Mouse (Mus musculus): ENCODE data around the gene Prmt3.

The Prmt3 gene

GRCm38 (mm10) chr7:49853342-49854181 is 75.4 kb downstream of the Prmt3 start:
- DNase-seq (ENCODE audit: low read depth, low spot score) = no peak

- no peak for DNase-seq (ENCODE audit: low read depth, low spot score)
These were observed 79.2 kb downstream of the Prmt3 start for GRCm38 (mm10) chr7:49857347-49857746.

GRCm38 (mm10) chr7:49858257-49858656 is 80.1 kb downstream of the Prmt3 start:
- DNase-seq (ENCODE audit: low read depth, low spot score) = no peak

- no peak for DNase-seq (ENCODE audit: low read depth, low spot score)
These were observed 81.7 kb downstream of the Prmt3 start for GRCm38 (mm10) chr7:49859820-49860219.

GRCm38 (mm10) chr7:49861196-49861595 is 83.0 kb downstream of the Prmt3 start:
- no peak for DNase-seq (ENCODE audit: low read depth, low spot score)

- DNase-seq (ENCODE audit: low read depth, low spot score) = no peak
These were observed 85.6 kb downstream of the Prmt3 start for GRCm38 (mm10) chr7:49863753-49864152.

GRCm38 (mm10) chr7:49869656-49870055 is 91.5 kb downstream of the Prmt3 start:
- DNase-seq (ENCODE audit: low read depth, low spot score) = no peak

GRCm38 (mm10) chr7:49870276-49870675 is 92.1 kb downstream of the Prmt3 start:
- no peak for DNase-seq (ENCODE audit: low read depth, low spot score)

- DNase-seq (ENCODE audit: low read depth, low spot score) = no peak
These were observed 99.2 kb downstream of the Prmt3 start for GRCm38 (mm10) chr7:49877307-49877706.

- no peak for DNase-seq (ENCODE audit: low read depth, low spot score)
These were observed 100.9 kb downstream of the Prmt3 start for GRCm38 (mm10) chr7:49879051-49879450.

GRCm38 (mm10) chr7:49879998-49880707 is 102.0 kb downstream of the Prmt3 start:
- DNase-seq (ENCODE audit: low read depth, low spot score) = no peak

- no peak for DNase-seq (ENCODE audit: low read depth, low spot score)
These were observed 104.1 kb downstream of the Prmt3 start for GRCm38 (mm10) chr7:49882288-49882687.

GRCm38 (mm10) chr7:49882694-49883389 is 104.7 kb downstream of the Prmt3 start:
- DNase-seq (ENCODE audit: low read depth, low spot score) = no peak

- no peak for DNase-seq (ENCODE audit: low read depth, low spot score)
These were observed 109.7 kb downstream of the Prmt3 start for GRCm38 (mm10) chr7:49887776-49888390.

GRCm38 (mm10) chr7:49894786-49895185 is 116.6 kb downstream of the Prmt3 start:
- DNase-seq (ENCODE audit: low read depth, low spot score) = no peak

- DNase-seq (ENCODE audit: low read depth, low spot score) = no peak
These were observed 117.2 kb downstream of the Prmt3 start for GRCm38 (mm10) chr7:49895296-49895695.

GRCm38 (mm10) chr7:49902003-49902552 is 123.9 kb downstream of the Prmt3 start:
- no peak for DNase-seq (ENCODE audit: low read depth, low spot score)

- DNase-seq (ENCODE audit: low read depth, low spot score) = no peak
These were observed 129.3 kb downstream of the Prmt3 start for GRCm38 (mm10) chr7:49907191-49908171.
